Mouse (Mus musculus) lung, postnatal 0 days (tissue): ENCODE data around the gene Dnttip1.

ENCODE experiments used
- CTCF ChIP-seq: IDR thresholded peaks from 2 replicates; pipeline ENCODE4 v1.5.1; 2016; ENCODE audit warnings: antibody characterized with exemption, mild to moderate bottlenecking
- EP300 ChIP-seq: IDR thresholded peaks from 2 replicates; pipeline ENCODE4 v1.6.1; 2016; ENCODE audit warnings: antibody characterized with exemption, mild to moderate bottlenecking, control low read depth

DNA sequence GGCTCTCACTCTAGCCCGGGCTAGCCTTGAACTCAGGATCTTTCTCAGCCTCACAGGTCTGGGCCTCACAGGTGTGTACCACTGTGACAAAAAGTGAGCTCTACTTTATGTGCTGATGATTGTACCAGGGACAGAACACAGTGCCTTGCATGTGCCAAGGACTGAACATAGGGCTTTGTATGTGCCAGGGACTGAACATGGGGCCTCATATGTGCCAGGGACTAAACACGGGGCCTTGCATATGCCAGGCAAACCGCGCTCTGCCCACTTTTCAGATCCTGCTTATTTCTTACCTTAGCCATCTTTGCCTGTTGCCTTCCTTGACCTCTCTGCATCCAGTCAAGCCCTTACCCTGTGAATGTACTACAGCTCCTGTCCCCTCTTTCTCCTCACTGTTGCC lies 16.2 kb downstream of the Dnttip1 start:
- no peak for TF ChIP-seq CTCF
- TF ChIP-seq EP300 = no peak
